Mouse (Mus musculus) G1E (cell line): ENCODE measurements around the gene Gpat3.

Source experiments
- CTCF ChIP-seq: IDR thresholded peaks from 2 replicates; pipeline ENCODE4 v1.5.1; 2012; ENCODE audit warnings: low read depth, low read length, inconsistent platforms, mixed read lengths
- GATA1 ChIP-seq: IDR thresholded peaks from 2 replicates; pipeline ENCODE4 v1.6.1; 2012; ENCODE audit warnings: borderline replicate concordance, low read length, inconsistent platforms, mixed read lengths
- POLR2AphosphoS5 ChIP-seq: IDR thresholded peaks from 2 replicates; pipeline ENCODE4 v1.6.1; 2012; ENCODE audit warnings: low read depth, low read length, inconsistent platforms; ENCODE audit not compliant: insufficient replicate concordance

DNA sequence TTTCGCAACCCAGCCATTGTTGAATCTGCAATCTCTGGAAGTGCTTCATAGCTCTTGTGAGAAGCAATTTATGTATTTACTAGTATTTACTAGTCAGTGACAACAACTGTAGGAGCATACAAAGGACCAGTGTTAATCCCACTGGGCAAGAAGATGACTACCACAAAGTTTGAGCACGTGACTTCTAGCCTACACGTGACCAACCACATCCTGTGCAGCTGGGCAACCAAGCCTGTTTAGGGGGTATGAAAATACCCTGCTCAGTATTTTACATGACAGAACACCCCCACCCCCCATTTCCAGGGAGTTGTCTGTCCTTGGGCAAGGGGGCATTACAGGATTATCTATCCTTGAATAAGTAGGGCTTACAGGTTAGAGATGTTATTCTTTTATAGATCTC, 11.0 kb downstream of the Gpat3 start:
- TF ChIP-seq CTCF (no peak), POLR2AphosphoS5 (no peak), GATA1 (no peak)
